Mouse (Mus musculus): ENCODE data around the gene Mslnl. TPM values are rescaled to one million over a fixed set of nuclear protein-coding genes. Genes with fewer than 3 reads are reported as not detected.

Gene Mslnl
- total and polyA plus RNA-seq, 3 experiments: not detected

- no peaks in the 10 kb centered on the region for H3K9me3 ChIP-seq (replicated peaks)
- no peaks in the 10 kb centered on the region for H3K36me3 ChIP-seq (replicated peaks)
- peaks cover 36% of the 10 kb centered on the region for H3K27me3 ChIP-seq (ENCODE audit: insufficient read depth, low read length)
- H3K4me3 ChIP-seq (ENCODE audit: low read depth, low read length): no peak overlapping the region
- H3K4me1 ChIP-seq (ENCODE audit: insufficient read depth, low read depth, low read length): no peaks in the 10 kb centered on the region
- DNase-seq (ENCODE audit: low spot score): no peak
- no peak for TF ChIP-seq GATA2 (IDR thresholded peaks at IDR 0.05; ENCODE audit: borderline replicate concordance, low read depth, low read length)
- TF ChIP-seq GATA1 (IDR thresholded peaks at IDR 0.05; ENCODE audit: borderline replicate concordance, low read length): no peak
- no peak for TF ChIP-seq TAL1 (conservative IDR thresholded peaks at IDR 0.05; ENCODE audit: low read depth, low read length)
- no peak for TF ChIP-seq POLR2AphosphoS5 (IDR thresholded peaks at IDR 0.05; ENCODE audit: insufficient replicate concordance, low read depth, low read length)
- ATAC-seq (ENCODE audit: extremely low read depth, insufficient number of reproducible peaks, low FRiP score, poor library complexity, severe bottlenecking): no peak
These were observed 13.5 kb downstream of the Mslnl start for GRCm38 (mm10) chr17:25749314-25749713.

- Histone ChIP-seq H3K9me3 (replicated peaks) (no peaks in the 10 kb centered on the region), H3K4me3 (ENCODE audit: low read depth, low read length) (no peak overlapping the region), H3K4me1 (ENCODE audit: insufficient read depth, low read depth, low read length) (no peaks in the 10 kb centered on the region), H3K27me3 (ENCODE audit: insufficient read depth, low read length) (peaks cover 31% of the 10 kb centered on the region), H3K36me3 (replicated peaks) (no peaks in the 10 kb centered on the region)
- TF ChIP-seq CTCF (IDR thresholded peaks at IDR 0.05; ENCODE audit: low read depth, low read length) (no peak), POLR2AphosphoS5 (IDR thresholded peaks at IDR 0.05; ENCODE audit: insufficient replicate concordance, low read depth, low read length) (no peak), GATA1 (IDR thresholded peaks at IDR 0.05; ENCODE audit: borderline replicate concordance, low read length) (no peak), TAL1 (conservative IDR thresholded peaks at IDR 0.05; ENCODE audit: low read depth, low read length) (no peak), GATA2 (IDR thresholded peaks at IDR 0.05; ENCODE audit: borderline replicate concordance, low read depth, low read length) (no peak)
- DNase-seq (ENCODE audit: low spot score) (no peak), ATAC-seq (ENCODE audit: extremely low read depth, insufficient number of reproducible peaks, low FRiP score, poor library complexity, severe bottlenecking) (no peak)
These were observed 15.6 kb downstream of the Mslnl start for GRCm38 (mm10) chr17:25751446-25751845.

DNA sequence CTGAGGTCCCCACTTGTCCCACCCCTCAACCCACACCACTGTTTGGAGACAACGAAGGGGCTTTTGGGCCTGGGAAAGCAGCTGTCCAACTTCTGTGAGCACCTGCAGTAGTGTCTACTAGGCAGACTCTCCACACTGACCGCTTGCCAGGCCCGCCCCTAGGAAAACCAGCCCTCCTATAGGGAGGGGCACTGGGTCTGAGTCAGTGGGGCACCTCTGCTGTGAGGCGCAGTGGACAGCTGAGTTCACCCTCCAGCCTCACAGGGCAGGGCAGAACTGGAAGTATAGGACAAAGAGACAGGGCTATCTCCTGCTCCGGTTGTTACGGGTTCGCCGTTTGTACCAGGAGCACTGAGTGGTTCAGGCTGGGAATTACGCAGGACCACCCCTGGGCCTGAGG is 18.4 kb downstream of the Mslnl start, which contains the start of gene Msln:
Msln (minus strand) TSS at position 138 of the 400 bp plus-strand sequence.
- no peak for ATAC-seq (ENCODE audit: extremely low read depth, insufficient number of reproducible peaks, low FRiP score, poor library complexity, severe bottlenecking)
- Histone ChIP-seq H3K27me3 (ENCODE audit: insufficient read depth, low read length) (peaks cover 30% of the 10 kb centered on the region), H3K36me3 (replicated peaks) (no peaks in the 10 kb centered on the region), H3K4me1 (ENCODE audit: insufficient read depth, low read depth, low read length) (no peaks in the 10 kb centered on the region), H3K4me3 (ENCODE audit: low read depth, low read length) (no peak within 1 kb of the TSS), H3K9me3 (replicated peaks) (no peaks in the 10 kb centered on the region)
- TF ChIP-seq TAL1 (conservative IDR thresholded peaks at IDR 0.05; ENCODE audit: low read depth, low read length) (no peak), GATA1 (IDR thresholded peaks at IDR 0.05; ENCODE audit: borderline replicate concordance, low read length) (no peak), CTCF (IDR thresholded peaks at IDR 0.05; ENCODE audit: low read depth, low read length) (no peak), POLR2AphosphoS5 (IDR thresholded peaks at IDR 0.05; ENCODE audit: insufficient replicate concordance, low read depth, low read length) (no peak), GATA2 (IDR thresholded peaks at IDR 0.05; ENCODE audit: borderline replicate concordance, low read depth, low read length) (no peak)
- DNase-seq (ENCODE audit: low spot score): no peak

DNA sequence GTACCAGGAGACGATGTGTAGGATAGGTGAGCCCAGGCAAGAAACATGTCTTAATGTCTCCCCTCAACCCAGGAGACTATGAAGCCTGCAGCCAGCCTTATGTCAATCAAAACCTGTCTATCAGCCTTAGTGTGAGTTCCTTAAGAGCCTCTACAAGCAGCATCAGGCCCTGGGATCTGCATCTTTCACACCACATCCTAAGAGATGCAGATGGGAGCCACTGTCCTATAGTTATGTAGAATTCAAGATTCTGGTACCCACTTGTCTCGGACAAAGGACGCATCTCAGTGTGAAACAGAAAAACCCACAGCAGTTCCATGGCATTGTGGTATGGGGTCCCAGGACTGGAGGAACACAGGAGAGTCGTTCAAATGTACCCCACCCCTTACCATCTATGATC is 19.2 kb downstream of the Mslnl start:
- H3K9me3 ChIP-seq (replicated peaks): no peaks in the 10 kb centered on the region
- peaks cover 30% of the 10 kb centered on the region for H3K27me3 ChIP-seq (ENCODE audit: insufficient read depth, low read length)
- ATAC-seq (ENCODE audit: extremely low read depth, insufficient number of reproducible peaks, low FRiP score, poor library complexity, severe bottlenecking) (no peak), DNase-seq (ENCODE audit: low spot score) (no peak)
- TF ChIP-seq TAL1 (conservative IDR thresholded peaks at IDR 0.05; ENCODE audit: low read depth, low read length) (no peak), GATA1 (IDR thresholded peaks at IDR 0.05; ENCODE audit: borderline replicate concordance, low read length) (no peak), POLR2AphosphoS5 (IDR thresholded peaks at IDR 0.05; ENCODE audit: insufficient replicate concordance, low read depth, low read length) (no peak), GATA2 (IDR thresholded peaks at IDR 0.05; ENCODE audit: borderline replicate concordance, low read depth, low read length) (no peak), CTCF (IDR thresholded peaks at IDR 0.05; ENCODE audit: low read depth, low read length) (no peak)
- H3K4me3 ChIP-seq (ENCODE audit: low read depth, low read length): no peak overlapping the region
- no peaks in the 10 kb centered on the region for H3K36me3 ChIP-seq (replicated peaks)
- no peaks in the 10 kb centered on the region; the same call in 1 of the 2 replicates for H3K4me1 ChIP-seq (ENCODE audit: insufficient read depth, low read depth, low read length)

DNA sequence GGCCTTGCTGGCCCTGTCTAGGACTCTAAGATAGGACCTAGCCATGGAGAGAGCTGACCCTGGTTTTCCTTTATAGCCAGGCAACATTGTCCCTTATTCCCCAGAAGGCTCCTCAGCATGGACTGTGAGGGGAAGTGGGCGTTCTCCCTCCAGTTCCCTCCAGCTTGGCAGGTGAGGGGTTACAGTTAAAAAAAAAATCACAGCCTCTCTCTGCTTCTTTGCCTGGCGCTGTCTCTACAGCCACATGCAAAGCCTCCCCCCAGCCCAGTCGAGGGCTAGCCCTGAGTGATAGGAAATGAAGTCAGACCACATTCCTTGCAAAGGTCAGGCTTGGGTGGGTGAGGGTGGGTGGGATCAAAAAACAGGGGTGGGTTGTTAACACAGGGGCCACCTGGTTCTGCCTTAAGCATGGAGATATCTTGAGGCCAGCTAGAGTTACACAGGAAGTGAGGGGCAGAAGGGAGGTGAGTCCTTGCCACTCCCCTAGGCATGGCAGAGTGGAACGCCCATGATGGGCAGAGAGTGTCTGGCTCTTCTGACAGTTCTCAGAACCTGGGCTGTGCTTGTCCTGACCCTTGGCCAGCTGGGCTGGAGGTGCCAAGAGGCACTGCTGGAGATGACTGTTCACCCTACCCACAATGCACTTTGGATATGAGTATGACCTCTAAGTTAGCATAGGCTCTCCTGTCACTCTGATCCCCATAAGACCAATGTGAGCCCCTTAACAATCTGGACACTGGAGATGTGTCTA is 20.0 kb downstream of the Mslnl start:
- ATAC-seq (ENCODE audit: extremely low read depth, insufficient number of reproducible peaks, low FRiP score, poor library complexity, severe bottlenecking) (no peak), DNase-seq (ENCODE audit: low spot score) (no peak)
- H3K27me3 ChIP-seq (ENCODE audit: insufficient read depth, low read length): peaks cover 28% of the 10 kb centered on the region
- H3K4me3 ChIP-seq (ENCODE audit: low read depth, low read length): no peak overlapping the region
- H3K9me3 ChIP-seq (replicated peaks): no peaks in the 10 kb centered on the region
- no peaks in the 10 kb centered on the region; the same call in 1 of the 2 replicates for H3K4me1 ChIP-seq (ENCODE audit: insufficient read depth, low read depth, low read length)
- TF ChIP-seq CTCF (IDR thresholded peaks at IDR 0.05; ENCODE audit: low read depth, low read length) (no peak), GATA1 (IDR thresholded peaks at IDR 0.05; ENCODE audit: borderline replicate concordance, low read length) (no peak), TAL1 (conservative IDR thresholded peaks at IDR 0.05; ENCODE audit: low read depth, low read length) (no peak), POLR2AphosphoS5 (IDR thresholded peaks at IDR 0.05; ENCODE audit: insufficient replicate concordance, low read depth, low read length) (no peak), GATA2 (IDR thresholded peaks at IDR 0.05; ENCODE audit: borderline replicate concordance, low read depth, low read length) (no peak)
- H3K36me3 ChIP-seq (replicated peaks): no peaks in the 10 kb centered on the region

- DNase-seq (ENCODE audit: low spot score) (no peak), ATAC-seq (ENCODE audit: extremely low read depth, insufficient number of reproducible peaks, low FRiP score, poor library complexity, severe bottlenecking) (no peak)
- TF ChIP-seq CTCF (IDR thresholded peaks at IDR 0.05; ENCODE audit: low read depth, low read length) (no peak), TAL1 (conservative IDR thresholded peaks at IDR 0.05; ENCODE audit: low read depth, low read length) (no peak), GATA2 (IDR thresholded peaks at IDR 0.05; ENCODE audit: borderline replicate concordance, low read depth, low read length) (no peak), POLR2AphosphoS5 (IDR thresholded peaks at IDR 0.05; ENCODE audit: insufficient replicate concordance, low read depth, low read length) (no peak), GATA1 (IDR thresholded peaks at IDR 0.05; ENCODE audit: borderline replicate concordance, low read length) (no peak)
- Histone ChIP-seq H3K9me3 (replicated peaks) (no peaks in the 10 kb centered on the region), H3K4me1 (ENCODE audit: insufficient read depth, low read depth, low read length) (no peaks in the 10 kb centered on the region; the same call in 1 of the 2 replicates), H3K4me3 (ENCODE audit: low read depth, low read length) (no peak overlapping the region), H3K36me3 (replicated peaks) (no peaks in the 10 kb centered on the region), H3K27me3 (ENCODE audit: insufficient read depth, low read length) (peaks cover 22% of the 10 kb centered on the region)
These were observed 20.8 kb downstream of the Mslnl start for GRCm38 (mm10) chr17:25756378-25757242.

Measured in G1E (cell line).